Mouse (Mus musculus) heart, embryonic 16.5 days (tissue): ENCODE data around the gene C1s1. TPM values are rescaled to one million over a fixed set of nuclear protein-coding genes. Genes with fewer than 3 reads are reported as not detected.

Source experiments
- ATAC-seq: fragments of 200-750 bp; cut with Nextera tagmentation; replicated peaks from 2 replicates; pipeline ENCODE4 v1.8.0; 2017; ENCODE audit warnings: moderate number of reproducible peaks; ENCODE audit not compliant: insufficient read depth, low FRiP score; ENCODE audit errors: extremely low read depth
- H3K27ac ChIP-seq: fragments of 300-500 bp; sonication (generic); 2 replicates; pipeline ENCODE4 v1.5.1; 2014; ENCODE audit warnings: mild to moderate bottlenecking, low read length, control low read depth, moderate library complexity
- H3K27me3 ChIP-seq: fragments of 300-500 bp; sonication (generic); 2 replicates; pipeline ENCODE4 v1.6.1; 2014; ENCODE audit warnings: low read length, mixed read lengths; ENCODE audit not compliant: control insufficient read depth, insufficient read depth
- H3K36me3 ChIP-seq: fragments of 300-500 bp; sonication (generic); 2 replicates; pipeline ENCODE4 v1.6.1; 2014; ENCODE audit not compliant: control insufficient read depth, insufficient read depth
- H3K4me1 ChIP-seq: fragments of 300-500 bp; sonication (generic); 2 replicates; pipeline ENCODE4 v1.6.1; 2014; ENCODE audit warnings: low read length, mixed read lengths; ENCODE audit not compliant: control insufficient read depth, insufficient read depth
- H3K4me2 ChIP-seq: fragments of 300-500 bp; sonication (generic); 2 replicates; pipeline ENCODE4 v1.6.1; 2014; ENCODE audit warnings: low read depth, mild to moderate bottlenecking, control low read depth, low read length
- H3K4me3 ChIP-seq: fragments of 300-500 bp; sonication (generic); 2 replicates; pipeline ENCODE4 v1.5.1; 2014; ENCODE audit warnings: mild to moderate bottlenecking, control low read depth, low read length
- H3K9ac ChIP-seq: fragments of 300-500 bp; sonication (generic); 2 replicates; pipeline ENCODE4 v1.6.1; 2014; ENCODE audit warnings: low read length, control low read depth
- H3K9me3 ChIP-seq: fragments of 300-500 bp; sonication (generic); replicated peaks from 2 replicates; pipeline ENCODE4 v1.6.1; 2016; ENCODE audit warnings: low read length; ENCODE audit not compliant: control insufficient read depth
- WGBS: fragments of 180-500 bp; shearing (Covaris S2); extraction: QIAGEN DNeasy Blood & Tissue Kit; methylation state at CpG from one replicate; pipeline ENCODE4 v1.1.7; 2014; 5-methylcytosine and 5-hydroxymethylcytosine counted together
- polyA plus RNA-seq: library from polyadenylated mRNA; unstranded; fragments of >200 nt; fragmentation: Nextera tagmentation; extraction: Ambion mirVana; gene quantifications from 2 replicates; pipeline ENCODE4 v1.2.1, GENCODE M21; 2015

The C1s1 gene
- polyA plus RNA-seq, 1 experiment from 2014 or later, result 3.7 TPM

DNA sequence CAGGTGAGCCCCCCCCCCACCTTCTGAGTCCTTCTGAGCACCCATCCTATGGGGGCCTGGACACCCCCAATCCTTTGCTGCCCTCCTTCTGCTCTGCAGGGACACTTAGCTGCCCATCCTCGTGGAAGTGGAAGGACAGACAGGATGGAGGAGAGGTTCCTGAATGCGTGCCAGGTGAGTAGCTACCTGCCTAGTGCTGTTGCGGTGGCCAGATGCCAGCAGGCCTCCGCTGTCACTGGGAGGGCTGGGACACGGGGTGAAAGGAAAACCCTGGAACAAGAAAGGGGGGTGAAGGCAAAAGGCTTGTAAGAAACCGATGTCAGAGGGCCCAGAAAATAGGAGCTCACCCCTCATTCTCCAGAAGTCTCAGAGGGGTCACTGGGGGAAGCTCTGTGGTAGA, 35.2 kb downstream of the C1s1 start:
- Histone ChIP-seq H3K36me3 (no peaks in the 10 kb centered on the region), H3K27me3 (no peaks in the 10 kb centered on the region), H3K4me1 (no peaks in the 10 kb centered on the region), H3K9me3 (no peaks in the 10 kb centered on the region), H3K4me2 (no peak overlapping the region), H3K4me3 (no peak overlapping the region), H3K27ac (no peak overlapping the region), H3K9ac (no peak overlapping the region)
- WGBS, result 74% methylated on average over 6 of the region's 6 CpGs
- no peak for ATAC-seq

- Histone ChIP-seq H3K9me3 (no peaks in the 10 kb centered on the region), H3K9ac (no peak overlapping the region), H3K4me1 (no peaks in the 10 kb centered on the region), H3K27me3 (no peaks in the 10 kb centered on the region), H3K4me3 (no peak overlapping the region), H3K27ac (no peak overlapping the region), H3K36me3 (no peaks in the 10 kb centered on the region), H3K4me2 (no peak overlapping the region)
- WGBS, result 67% methylated on average over 4 of the region's 4 CpGs
- no peak for ATAC-seq
Observed at GRCm38 (mm10) chr6:124505028-124505427, 37.1 kb downstream of the C1s1 start.

GRCm38 (mm10) chr6:124502021-124502420, 40.1 kb downstream of the C1s1 start:
- no peak for ATAC-seq
- Histone ChIP-seq H3K4me2 (no peak overlapping the region), H3K27me3 (no peaks in the 10 kb centered on the region), H3K36me3 (no peaks in the 10 kb centered on the region), H3K9me3 (no peaks in the 10 kb centered on the region), H3K9ac (no peak overlapping the region), H3K4me1 (no peaks in the 10 kb centered on the region), H3K27ac (no peak overlapping the region), H3K4me3 (no peak overlapping the region)
- WGBS, result 70% methylated on average over 5 of the region's 5 CpGs

GRCm38 (mm10) chr6:124501473-124501872, 40.7 kb downstream of the C1s1 start:
- Histone ChIP-seq H3K36me3 (no peaks in the 10 kb centered on the region), H3K27ac (no peak overlapping the region), H3K4me2 (no peak overlapping the region), H3K27me3 (no peaks in the 10 kb centered on the region), H3K4me3 (no peak overlapping the region), H3K9ac (no peak overlapping the region), H3K9me3 (no peaks in the 10 kb centered on the region), H3K4me1 (no peaks in the 10 kb centered on the region)
- 72% methylated on average over 4 of the region's 4 CpGs for WGBS
- ATAC-seq, result no peak

DNA sequence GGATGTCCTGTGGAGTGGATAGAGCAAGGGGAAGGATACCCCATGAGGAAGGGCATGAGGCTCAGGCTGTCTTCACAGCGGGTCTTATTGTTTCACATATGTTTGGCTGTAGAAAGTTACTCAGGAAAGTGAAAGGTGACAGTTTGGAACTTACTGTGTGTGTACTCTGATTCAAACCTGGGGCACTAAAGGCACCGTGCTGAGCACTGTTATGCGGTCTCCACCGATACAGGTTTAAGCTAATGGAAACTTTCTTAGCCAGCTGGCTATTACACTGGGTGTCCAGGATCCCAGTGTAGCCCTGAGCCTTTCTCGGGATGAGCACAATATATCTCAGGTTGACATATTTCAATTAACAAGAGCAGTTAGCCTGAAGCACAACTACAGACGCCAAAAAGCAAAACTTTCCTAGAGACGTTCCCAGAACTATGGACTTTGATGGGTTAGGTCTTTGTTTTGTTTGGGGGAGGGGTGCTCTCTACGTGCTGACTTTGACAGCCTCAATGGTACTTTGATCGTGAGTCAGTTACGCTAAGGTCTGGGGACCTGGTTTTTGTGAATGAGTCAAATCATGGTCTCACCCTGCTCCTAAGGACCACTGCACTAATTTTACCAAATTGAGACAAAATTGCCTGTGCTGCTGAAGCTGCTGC, 42.1 kb downstream of the C1s1 start:
- no peak for ATAC-seq
- no peaks in the 10 kb centered on the region for H3K27me3 ChIP-seq
- H3K9me3 ChIP-seq, result no peaks in the 10 kb centered on the region
- H3K4me1 ChIP-seq, result no peaks in the 10 kb centered on the region
- WGBS, result 41% methylated on average over 10 of the region's 10 CpGs
- no peaks in the 10 kb centered on the region for H3K36me3 ChIP-seq
- no peak overlapping the region for H3K27ac ChIP-seq
- no peak overlapping the region for H3K4me2 ChIP-seq
- H3K4me3 ChIP-seq, result no peak overlapping the region
- no peak overlapping the region for H3K9ac ChIP-seq

- Histone ChIP-seq H3K27ac (no peak overlapping the region), H3K4me2 (no peak overlapping the region), H3K9ac (no peak overlapping the region), H3K4me1 (no peaks in the 10 kb centered on the region), H3K27me3 (no peaks in the 10 kb centered on the region), H3K36me3 (no peaks in the 10 kb centered on the region), H3K9me3 (no peaks in the 10 kb centered on the region), H3K4me3 (no peak overlapping the region)
- 82% methylated on average over 5 of the region's 5 CpGs for WGBS
- ATAC-seq, result no peak
Observed at GRCm38 (mm10) chr6:124496054-124496453, 46.1 kb downstream of the C1s1 start.

GRCm38 (mm10) chr6:124493886-124494285, 48.3 kb downstream of the C1s1 start:
- Histone ChIP-seq H3K36me3 (no peaks in the 10 kb centered on the region), H3K27ac (no peak overlapping the region), H3K4me1 (no peaks in the 10 kb centered on the region), H3K27me3 (no peaks in the 10 kb centered on the region), H3K9me3 (no peaks in the 10 kb centered on the region), H3K4me2 (no peak overlapping the region), H3K4me3 (no peak overlapping the region), H3K9ac (no peak overlapping the region)
- WGBS, result 65% methylated on average over 5 of the region's 5 CpGs
- no peak for ATAC-seq

DNA sequence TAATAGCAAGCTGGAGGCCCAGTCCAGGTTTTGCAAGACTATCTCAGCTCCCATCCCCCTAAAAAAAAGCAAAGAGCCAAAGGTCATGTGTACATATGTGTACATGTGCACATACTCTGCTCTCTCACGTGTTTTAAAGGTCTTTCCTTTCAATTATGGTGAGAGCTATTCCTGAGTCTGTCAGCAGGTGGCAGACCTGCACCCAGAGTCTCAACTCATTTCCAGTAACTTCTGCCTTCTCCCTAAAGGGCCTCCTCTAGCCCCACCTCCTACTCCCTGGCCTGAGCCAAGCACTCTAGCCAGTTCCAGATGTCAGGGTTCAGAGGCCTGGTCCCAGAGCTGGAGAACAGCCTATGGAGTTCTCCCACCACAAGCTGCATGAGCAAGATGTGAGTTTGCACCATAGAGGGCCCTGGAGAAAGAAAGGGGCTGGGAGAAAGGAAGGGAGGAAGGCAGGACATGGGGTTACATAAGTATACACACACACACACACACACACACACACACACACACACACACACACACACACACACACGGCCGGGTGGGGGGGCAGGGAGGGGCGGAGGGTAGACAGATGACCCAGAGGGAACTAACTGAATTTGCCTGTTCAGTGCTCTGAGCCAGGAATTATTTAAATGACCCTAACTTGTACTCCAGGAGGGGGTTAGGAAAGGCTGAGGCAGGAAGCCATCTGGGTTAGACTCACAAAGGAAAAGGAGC, 49.2 kb downstream of the C1s1 start, which contains the start of gene C1rl:
Gene C1rl (plus strand): TSS at position 272 of the 720 bp plus-strand sequence.
- no peak within 1 kb of the TSS for H3K27ac ChIP-seq
- 33% methylated on average over 4 of the region's 4 CpGs for WGBS

GRCm38 (mm10) chr6:124491427-124491826, 50.7 kb downstream of the C1s1 start:
- Histone ChIP-seq H3K4me3 (no peak overlapping the region), H3K4me1 (no peaks in the 10 kb centered on the region), H3K9me3 (no peaks in the 10 kb centered on the region), H3K36me3 (no peaks in the 10 kb centered on the region), H3K4me2 (no peak overlapping the region), H3K27me3 (no peaks in the 10 kb centered on the region), H3K27ac (no peak overlapping the region), H3K9ac (no peak overlapping the region)
- no peak for ATAC-seq
- WGBS, result 61% methylated on average over 6 of the region's 6 CpGs

More for the DNA sequence above, 49.2 kb downstream of the C1s1 start, which contains the start of gene C1rl:
- H3K27me3 ChIP-seq, result no peaks in the 10 kb centered on the region
- H3K4me3 ChIP-seq, result no peak within 1 kb of the TSS
- ATAC-seq, result peak; percentile 83
- no peaks in the 10 kb centered on the region for H3K36me3 ChIP-seq
- H3K9ac ChIP-seq, result no peak within 1 kb of the TSS; the same call in 1 of the 2 replicates
- no peak within 1 kb of the TSS for H3K4me2 ChIP-seq
- no peaks in the 10 kb centered on the region for H3K9me3 ChIP-seq
- H3K4me1 ChIP-seq, result no peaks in the 10 kb centered on the region
